Mouse (Mus musculus) brain, embryonic 18.5 days (tissue): ENCODE results near the gene Slc35g3.

Source experiments
- DNase-seq: peaks from one replicate; pipeline ENCODE4 v3.0.0-alpha.2; 2012; ENCODE audit warnings: low read depth, low spot score

Slc35g3 gene

GRCm38 (mm10) chr11:69761868-69762267 is at the start of gene Slc35g3:
Gene Slc35g3 (minus strand): TSS chr11:69761968.
- no peak for DNase-seq

- no peak for DNase-seq
These were observed 48.5 kb upstream of the Slc35g3 start for GRCm38 (mm10) chr11:69810280-69810679.

GRCm38 (mm10) chr11:69807641-69808040 is 45.9 kb upstream of the Slc35g3 start:
- no peak for DNase-seq

- DNase-seq, result no peak
These were observed 44.6 kb upstream of the Slc35g3 start for GRCm38 (mm10) chr11:69806378-69806777.

- no peak for DNase-seq
These were observed 43.5 kb upstream of the Slc35g3 start, which contains the start of gene Tmem102 for GRCm38 (mm10) chr11:69804972-69805909. Gene Tmem102 (minus strand): TSS chr11:69805624.

- DNase-seq, result no peak
These were observed 42.8 kb upstream of the Slc35g3 start for GRCm38 (mm10) chr11:69804652-69804940.

GRCm38 (mm10) chr11:69803786-69804651 is 42.3 kb upstream of the Slc35g3 start:
- no peak for DNase-seq

GRCm38 (mm10) chr11:69803328-69803727 is 41.6 kb upstream of the Slc35g3 start:
- DNase-seq, result no peak

GRCm38 (mm10) chr11:69802648-69803105 is 40.9 kb upstream of the Slc35g3 start:
- DNase-seq, result no peak

GRCm38 (mm10) chr11:69801379-69801977 is 39.7 kb upstream of the Slc35g3 start, which contains the start of gene Fgf11:
Gene Fgf11 (minus strand): TSS chr11:69801857.
- DNase-seq, result no peak

GRCm38 (mm10) chr11:69800392-69801197 is 38.8 kb upstream of the Slc35g3 start:
- DNase-seq, result peak; percentile 77

GRCm38 (mm10) chr11:69800138-69800391 is 38.3 kb upstream of the Slc35g3 start:
- no peak for DNase-seq

GRCm38 (mm10) chr11:69799394-69800137 is 37.8 kb upstream of the Slc35g3 start:
- no peak for DNase-seq

GRCm38 (mm10) chr11:69797924-69798323 is 36.2 kb upstream of the Slc35g3 start:
- DNase-seq, result no peak

GRCm38 (mm10) chr11:69795983-69796435 is 34.2 kb upstream of the Slc35g3 start:
- DNase-seq, result no peak

GRCm38 (mm10) chr11:69795168-69795982 is 33.6 kb upstream of the Slc35g3 start, which contains the start of gene Chrnb1:
Gene Chrnb1 (minus strand): TSS chr11:69795943.
- DNase-seq, result peak; percentile 82

- no peak for DNase-seq
These were observed 31.7 kb upstream of the Slc35g3 start for GRCm38 (mm10) chr11:69793429-69793828.

- no peak for DNase-seq
These were observed 29.7 kb upstream of the Slc35g3 start for GRCm38 (mm10) chr11:69791420-69791819.

GRCm38 (mm10) chr11:69789431-69789830 is 27.7 kb upstream of the Slc35g3 start:
- no peak for DNase-seq
